Mouse (Mus musculus) right cerebral cortex, adult 2 months (tissue): ENCODE measurements around the gene Gm3625.
"Not testable (repeated sequence)": the region's sequence is repeated elsewhere in the genome, so short reads cannot be mapped to it uniquely, and the experiment has no call there.

Experiments
- DNase-seq, 2 experiments: peaks; one replicate each; pipeline ENCODE4 v3.0.0; 2021 to 2022; ENCODE audit warnings: low spot score in 2 of 2

Gm3625 gene

GRCm38 (mm10) chr12:4555451-4555850 is 37.3 kb downstream of the Gm3625 start:
- no peak for DNase-seq

GRCm38 (mm10) chr12:4553704-4554103 is 39.0 kb downstream of the Gm3625 start:
- not testable (repeated sequence) for DNase-seq

- DNase-seq = peak; percentile 81 to 90
Measured at GRCm38 (mm10) chr12:4548053-4549013, 44.4 kb downstream of the Gm3625 start.

GRCm38 (mm10) chr12:4547557-4547956 is 45.2 kb downstream of the Gm3625 start:
- no peak for DNase-seq

GRCm38 (mm10) chr12:4546491-4546890 is 46.2 kb downstream of the Gm3625 start:
- no peak for DNase-seq

- no peak for DNase-seq
Measured at GRCm38 (mm10) chr12:4545425-4545824, 47.3 kb downstream of the Gm3625 start.

- DNase-seq = no peak
Measured at GRCm38 (mm10) chr12:4544400-4544919, 48.3 kb downstream of the Gm3625 start.
